Mouse (Mus musculus) hematopoietic stem cell, adult 5-6 weeks (primary cell): ENCODE data around the gene Pdlim4. TPM values are rescaled to one million over a fixed set of nuclear protein-coding genes. Genes with fewer than 3 reads are reported as not detected.

Experiments used
- ATAC-seq, 2 experiments: fragments of 125-278 bp in 1 of 2; replicated peaks in 1 of 2; 2 replicates each; pipeline ENCODE4 v1.8.0; 2016 to 2017; ENCODE audit warnings: inconsistent platforms in 2 of 2, mild to moderate bottlenecking in 2 of 2, moderate number of reproducible peaks in 2 of 2, low read depth in 1 of 2, moderate TSS enrichment in 1 of 2; ENCODE audit not compliant: low FRiP score in 2 of 2, poor library complexity in 2 of 2, severe bottlenecking in 2 of 2, insufficient read depth in 1 of 2, low TSS enrichment in 1 of 2
- total RNA-seq: library from RNA; stranded (forward); fragments of 172-1452, 232-1000 nt; gene quantifications from 2 replicates; pipeline ENCODE4 v1.2.3, GENCODE M21; 2017

Gene Pdlim4
- total RNA-seq, 1 experiment from 2014 or later, result not detected

DNA sequence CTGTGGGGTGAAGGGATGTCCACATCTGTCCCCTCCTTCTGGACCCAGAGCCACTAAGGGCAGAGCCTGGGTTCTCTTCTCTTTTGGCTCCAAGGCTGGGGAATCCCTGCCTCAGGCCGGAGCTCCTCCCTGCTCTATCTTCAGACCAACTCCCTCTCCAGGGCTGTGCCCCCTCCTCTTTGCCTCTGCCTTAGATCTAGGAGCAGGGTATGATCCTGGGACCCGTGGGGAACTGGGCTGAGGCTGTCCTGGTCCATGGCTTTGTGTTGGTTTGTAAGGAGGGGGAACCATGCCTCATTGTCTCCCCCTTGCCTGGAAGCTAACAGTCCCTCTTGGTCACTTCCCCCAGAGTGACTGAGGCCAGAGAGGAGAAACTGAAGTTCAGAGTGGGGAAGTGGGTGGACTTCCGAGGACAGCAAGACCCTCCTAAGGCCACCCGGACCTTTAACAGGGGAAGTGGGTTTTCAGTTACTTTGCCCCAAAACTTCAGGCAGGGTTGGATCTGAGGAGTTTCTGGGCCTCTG, 756 bp downstream of the Pdlim4 start:
- ATAC-seq, result peak in 1 of 2 experiments; percentile 13; a peak in 1 of 4 replicates

DNA sequence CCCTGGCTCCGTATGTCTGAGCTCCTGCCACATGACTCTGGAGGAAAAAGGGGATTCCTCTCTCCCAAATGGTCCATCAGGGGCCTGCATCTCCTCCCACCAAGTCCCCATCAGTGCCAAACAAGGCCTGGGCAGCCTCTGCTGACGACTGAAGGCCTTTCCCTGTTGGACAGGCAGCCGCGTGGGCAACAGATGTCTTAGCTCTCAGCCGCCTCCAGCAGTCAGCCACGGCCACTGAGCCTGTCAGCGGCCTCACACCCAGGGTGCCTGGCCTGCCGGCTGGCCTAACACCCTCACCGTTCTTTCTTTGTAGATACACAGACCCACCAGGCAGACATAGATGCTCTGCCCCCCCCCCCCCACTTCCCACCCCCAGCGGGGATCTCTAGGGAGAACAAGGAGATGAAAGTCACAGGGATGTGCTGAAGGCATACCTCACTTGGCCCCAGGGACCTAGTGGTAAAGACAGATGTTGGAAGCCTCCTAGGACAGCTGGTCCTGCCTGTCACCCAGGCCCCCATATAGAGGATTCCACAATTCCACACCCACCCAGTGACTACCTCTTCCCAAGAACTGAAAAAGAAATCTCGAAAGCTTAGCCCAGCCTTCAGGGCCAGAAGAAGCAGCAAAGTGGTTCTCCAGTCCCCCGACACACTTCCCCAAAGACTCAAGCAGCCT, 1.4 kb downstream of the Pdlim4 start:
- no peak for ATAC-seq

DNA sequence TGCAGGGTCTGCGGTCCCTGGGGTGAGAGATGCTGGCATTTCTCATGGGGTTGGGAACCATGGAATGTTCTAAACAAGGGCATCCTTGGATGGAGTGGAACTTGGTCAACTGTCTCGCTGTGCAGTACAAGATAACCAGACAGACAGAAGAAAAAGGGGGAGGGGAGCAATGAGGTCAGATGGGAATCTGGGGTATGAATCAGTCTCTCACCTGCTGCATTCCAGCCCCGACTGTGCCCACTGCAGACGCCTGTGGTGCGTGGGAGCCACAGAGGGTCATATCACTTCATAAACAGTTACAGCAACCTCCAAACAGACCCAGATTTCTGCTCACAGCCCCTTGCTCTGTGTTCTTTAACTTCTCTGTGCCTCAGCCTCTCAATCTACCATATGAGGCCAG, 2.4 kb downstream of the Pdlim4 start:
- ATAC-seq, result no peak

DNA sequence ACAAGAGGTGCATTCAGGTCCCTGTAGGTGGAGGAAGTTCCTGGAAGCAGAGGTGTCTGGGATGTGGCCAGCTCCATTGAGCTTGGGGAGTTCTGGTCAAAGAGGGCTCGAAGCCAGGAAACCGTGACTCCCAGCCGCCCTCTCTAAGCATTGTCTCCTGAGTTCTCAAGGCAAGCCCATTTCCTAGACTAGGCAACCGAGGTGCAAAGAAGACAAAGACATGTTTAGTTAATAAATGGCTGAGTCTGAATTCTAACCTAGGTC, 3.0 kb downstream of the Pdlim4 start:
- no peak for ATAC-seq

DNA sequence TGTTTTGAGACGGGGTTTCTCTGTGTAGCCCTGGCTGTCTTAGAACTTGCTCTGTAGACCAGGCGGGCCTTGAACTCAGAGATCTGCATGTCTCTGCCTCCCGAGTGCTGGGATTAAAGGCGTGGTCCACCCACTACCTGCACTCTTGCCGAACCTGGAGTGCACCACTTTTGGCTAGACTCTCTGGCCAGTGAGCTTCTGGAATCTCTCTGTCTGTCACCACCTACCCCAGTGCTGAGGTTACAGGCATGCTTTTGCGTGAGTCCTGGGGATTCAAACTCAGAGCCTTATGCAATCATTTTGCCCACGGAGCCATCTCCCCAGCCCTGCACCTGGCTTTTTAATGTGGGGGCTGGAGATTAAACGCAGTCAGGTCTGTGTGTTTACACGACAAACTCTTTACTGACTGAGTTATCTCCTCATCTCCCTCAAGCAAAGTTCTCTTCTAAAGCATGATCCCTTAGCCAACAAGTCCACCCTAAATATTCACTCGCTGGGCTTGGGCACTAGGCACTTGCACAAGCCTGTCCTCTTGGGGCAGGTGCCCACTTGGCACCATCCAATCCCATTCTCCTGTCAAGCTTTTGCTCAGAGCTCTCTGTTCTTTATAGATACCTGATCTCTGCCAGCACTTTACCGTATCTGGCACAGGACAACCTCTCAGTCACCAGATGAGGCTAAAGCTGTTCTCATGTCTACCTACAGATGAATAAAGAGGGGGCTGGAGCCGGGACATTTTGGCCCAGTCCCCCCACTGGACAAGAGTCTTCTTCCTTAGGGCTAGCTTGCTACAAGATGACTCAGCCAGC, 3.5 kb downstream of the Pdlim4 start:
- no peak for ATAC-seq

DNA sequence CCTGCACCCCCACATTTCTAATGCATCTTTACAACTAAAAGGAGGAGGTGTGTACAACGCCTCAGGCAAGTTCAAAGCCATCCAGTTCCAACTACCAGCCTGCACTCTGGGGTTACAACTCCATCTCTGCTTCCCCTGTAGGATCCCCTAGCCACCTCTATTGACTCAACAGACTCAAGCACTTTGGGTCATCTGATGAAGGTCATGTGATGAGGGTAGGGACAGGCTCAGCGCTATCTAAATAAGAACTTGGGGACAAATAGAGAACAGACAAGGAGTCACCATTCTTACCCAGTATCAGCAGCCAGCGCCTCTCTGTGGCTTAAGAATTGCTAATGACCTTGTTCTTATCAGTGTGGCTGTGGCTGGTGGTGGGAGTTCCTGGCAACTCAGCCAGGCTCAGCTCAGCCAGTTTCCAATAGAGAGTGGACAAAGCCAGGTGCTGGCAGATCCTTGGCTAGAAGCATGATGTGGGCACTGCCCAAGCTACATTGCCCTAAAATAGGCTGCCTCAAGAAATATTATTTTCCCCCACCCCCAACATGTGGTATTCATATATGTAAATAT, 4.3 kb downstream of the Pdlim4 start:
- no peak for ATAC-seq

DNA sequence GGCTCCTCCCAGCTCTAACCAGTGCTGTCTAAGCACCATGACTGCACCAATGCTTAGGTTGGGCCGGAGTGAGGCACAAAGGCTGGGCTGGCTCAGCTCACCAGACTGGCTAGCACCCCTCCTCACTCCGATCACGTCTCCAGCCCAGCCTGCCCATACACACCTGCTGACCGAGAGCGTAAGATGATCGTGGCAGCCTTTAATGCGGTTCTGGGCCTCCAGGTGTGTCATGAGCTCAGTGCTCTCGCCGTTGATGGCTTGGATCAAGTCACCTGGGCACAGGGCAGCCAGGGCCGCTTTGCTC, 5.4 kb downstream of the Pdlim4 start:
- ATAC-seq, result no peak

DNA sequence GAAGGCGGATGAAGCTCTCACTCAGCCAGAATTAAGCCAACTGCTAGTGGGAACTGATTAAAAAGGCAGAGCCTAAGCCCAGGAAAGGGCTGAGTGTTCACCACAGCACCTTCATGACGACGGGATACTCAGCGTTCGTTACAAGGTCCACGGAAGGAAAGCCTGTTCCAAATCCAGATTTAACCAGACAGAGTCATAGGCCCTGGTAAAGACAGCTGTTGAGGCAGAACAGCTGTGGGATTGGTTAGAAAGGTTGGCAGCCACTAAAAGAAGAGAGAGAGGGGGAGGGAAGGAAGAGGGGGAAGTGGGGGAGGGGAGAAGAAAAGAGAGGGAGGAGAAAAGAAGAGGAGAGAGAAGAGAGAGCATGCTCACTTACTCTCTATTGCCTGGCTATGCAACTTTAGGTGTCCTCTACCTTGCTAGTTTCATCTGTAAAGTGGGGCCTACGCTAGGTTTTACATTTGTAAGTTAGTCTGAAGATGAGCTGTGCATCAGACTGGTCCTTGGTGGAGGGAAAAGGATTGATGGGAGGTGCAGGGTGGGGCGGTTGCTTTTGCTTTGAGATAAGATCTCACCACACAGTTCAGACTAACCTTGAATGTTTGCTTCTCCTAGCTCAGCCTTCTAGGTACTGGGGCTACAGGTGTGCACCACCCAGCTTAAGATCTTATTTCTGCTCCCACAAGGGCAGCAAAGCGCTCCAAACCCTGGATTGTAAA, 5.9 kb downstream of the Pdlim4 start:
- ATAC-seq, result no peak

DNA sequence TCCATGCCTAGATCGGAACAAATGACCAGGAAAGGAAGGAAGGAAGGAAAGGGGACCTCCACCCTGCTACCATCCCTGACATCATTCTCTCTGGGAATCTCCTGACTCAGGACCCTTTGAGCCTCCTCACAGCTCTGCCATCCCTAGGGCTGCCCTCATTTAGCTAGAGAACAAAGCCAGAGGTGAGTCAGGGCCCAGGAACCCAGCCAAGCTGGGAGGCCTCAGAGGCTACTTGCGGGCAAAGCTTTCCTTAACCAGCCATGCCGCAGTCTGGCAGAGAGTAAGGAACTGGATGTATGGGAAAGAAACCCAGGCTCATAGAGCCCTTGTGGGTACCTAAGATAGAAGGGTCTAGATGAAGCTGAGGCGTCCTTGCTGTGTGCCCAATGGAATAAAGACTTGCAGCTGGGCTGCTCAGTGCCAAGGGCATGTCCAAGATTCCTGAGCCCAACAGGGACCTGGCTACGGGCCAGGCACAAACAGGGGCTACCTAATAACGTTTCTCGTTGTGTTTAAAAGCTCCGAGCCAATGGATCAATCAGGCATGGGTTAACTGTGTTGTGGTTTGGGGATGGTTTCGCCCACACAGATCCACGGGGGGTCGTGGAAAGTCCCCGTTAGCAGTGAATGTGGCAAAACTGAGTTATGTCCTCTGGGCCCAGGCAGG, 6.6 kb downstream of the Pdlim4 start:
- no peak for ATAC-seq

DNA sequence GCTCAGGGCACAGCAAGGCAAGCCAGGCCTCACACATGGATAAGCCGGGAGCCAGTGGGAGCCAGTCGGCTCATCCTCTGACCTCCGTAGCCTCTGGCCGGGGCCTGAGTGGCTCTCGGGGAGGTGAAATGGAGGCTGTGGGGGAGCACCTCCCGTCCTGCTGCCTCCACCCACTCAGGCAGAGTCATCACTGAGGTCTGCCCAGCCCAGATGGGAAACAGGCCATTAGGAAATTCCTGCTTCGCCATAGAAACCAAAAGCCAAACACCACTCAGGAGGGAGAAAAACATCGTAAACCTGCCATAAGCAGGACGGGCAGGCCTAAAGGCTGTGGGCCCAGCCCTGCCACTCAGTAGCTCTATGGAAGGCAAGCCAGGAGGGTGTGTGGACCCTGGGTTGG, 8.5 kb downstream of the Pdlim4 start:
- no peak for ATAC-seq

DNA sequence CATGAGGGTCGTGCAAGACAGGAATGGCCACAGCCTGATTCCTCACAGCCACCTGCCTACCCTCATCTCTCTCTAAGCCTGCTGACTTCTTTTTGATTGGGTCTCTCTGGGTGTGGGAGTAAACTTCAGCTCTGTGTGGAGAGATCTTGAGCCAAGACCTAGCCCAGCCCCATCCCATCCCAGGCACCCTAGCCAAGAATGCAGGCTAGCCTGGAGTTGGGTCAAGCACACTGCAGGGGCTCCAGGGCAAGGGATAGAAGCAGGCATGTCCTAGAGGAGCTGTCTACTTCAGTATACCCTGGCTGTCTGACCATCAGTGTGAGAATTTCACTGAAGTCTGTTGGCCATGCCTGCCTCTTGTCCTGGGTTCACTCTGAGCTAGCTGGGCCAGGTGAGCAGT, 9.3 kb downstream of the Pdlim4 start:
- ATAC-seq, result no peak

DNA sequence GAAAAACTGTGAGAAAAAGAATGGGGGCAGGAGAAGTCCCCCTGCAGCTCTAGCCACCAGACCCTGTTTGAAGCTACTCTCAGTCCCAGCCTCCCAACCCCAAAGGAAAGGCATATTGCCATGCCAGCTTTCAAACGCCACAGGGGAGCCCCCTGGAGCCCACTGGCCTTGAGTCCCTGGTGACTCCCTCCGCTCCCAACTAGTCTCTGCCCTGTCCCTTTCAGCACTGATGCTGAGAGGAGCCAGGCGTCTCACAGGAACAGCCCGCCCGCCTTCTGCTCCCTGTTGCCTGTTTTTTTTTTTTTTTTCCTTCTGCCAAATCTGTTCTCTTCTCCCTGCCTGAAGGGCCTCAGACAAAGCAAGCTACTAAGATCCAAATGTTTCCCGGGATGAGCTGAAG, 10.2 kb downstream of the Pdlim4 start:
- ATAC-seq, result no peak

DNA sequence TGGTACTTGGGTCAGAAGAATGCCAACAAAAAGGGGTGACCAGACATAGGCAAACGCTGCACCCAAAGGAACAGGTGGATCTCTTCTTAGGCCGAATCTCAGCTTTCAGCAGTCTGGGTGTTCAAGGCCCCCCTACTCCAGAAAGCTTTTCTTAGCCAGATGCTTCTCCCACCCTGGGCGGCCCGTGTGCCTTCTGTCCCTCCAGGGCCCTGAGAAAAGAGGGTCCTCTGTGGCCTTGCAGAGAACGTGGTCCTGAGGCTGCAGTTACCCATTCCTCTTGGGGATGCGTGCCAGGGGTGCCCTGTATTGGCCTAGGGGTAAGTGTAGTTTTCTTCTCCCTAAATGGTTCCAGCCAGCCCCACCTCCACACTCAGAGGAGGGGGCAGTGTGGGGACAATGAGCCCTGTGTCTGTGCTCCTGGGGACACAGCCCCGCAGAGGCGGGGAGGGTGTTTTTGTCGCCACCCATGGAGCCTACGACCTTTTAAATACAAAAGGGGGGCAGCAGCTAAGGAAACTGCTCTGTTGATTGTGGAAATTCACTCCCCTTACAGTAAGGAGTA, 10.7 kb downstream of the Pdlim4 start:
- no peak for ATAC-seq

DNA sequence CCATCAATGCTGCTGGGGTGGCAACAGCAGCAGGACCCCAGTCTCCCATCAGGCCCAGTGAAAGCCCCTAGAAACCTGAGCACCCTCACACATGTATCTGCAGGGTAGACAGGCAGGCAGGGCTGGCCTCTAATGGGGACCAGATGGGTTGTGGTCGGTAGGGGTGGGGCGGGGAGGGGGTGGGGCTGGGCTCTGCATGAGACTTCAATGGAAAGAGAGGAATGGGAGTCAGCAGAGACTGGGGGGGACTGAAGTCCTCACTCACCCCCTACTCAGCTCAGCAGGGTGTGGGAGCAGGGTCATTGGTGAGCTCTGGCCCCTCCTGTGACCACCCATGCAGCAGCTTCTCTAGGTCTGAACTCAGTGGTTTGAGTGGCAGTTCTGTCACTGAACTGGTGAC, 11.4 kb downstream of the Pdlim4 start:
- no peak for ATAC-seq

DNA sequence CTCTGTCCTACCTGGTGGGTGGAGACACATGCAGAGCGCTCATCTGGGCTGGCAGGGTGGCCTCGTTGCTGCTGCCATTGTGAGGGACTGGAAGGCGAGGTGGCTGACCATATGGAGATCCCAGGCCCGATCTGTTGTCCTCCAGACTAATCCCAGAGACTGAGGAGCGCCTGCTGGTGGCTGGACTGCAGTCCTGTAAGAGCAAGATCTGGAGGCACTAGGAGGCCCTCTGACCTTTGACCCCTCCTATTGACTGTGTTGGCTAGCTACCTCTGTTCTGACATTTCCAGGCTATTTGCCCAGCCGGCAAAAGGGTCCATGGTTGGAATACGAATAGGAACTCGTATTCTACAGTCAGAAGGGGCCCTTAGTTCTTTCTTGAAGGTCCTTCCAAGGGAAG, 12.7 kb downstream of the Pdlim4 start:
- ATAC-seq, result no peak

DNA sequence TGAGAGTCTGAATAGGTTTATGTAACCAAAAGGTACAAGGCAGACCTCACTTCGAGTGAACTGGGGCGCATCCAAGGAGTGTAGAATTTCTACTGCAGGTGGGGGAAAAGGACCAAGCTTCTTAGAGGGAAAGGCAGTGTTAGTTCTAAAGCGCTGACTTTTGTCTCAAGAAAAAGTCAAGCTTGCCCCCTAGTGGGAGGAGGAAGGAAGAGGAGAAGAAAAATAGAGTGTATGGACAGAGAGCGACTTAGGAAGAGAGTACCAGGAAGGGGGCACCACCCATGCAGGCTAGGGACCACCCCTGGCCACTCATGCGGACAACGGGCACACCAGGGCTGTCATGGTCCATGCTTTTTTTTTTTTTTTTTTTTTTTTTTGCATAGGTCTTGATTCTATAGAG, 14.6 kb downstream of the Pdlim4 start:
- peak; percentile 30 to 67; a peak in 2 of 4 replicates for ATAC-seq

DNA sequence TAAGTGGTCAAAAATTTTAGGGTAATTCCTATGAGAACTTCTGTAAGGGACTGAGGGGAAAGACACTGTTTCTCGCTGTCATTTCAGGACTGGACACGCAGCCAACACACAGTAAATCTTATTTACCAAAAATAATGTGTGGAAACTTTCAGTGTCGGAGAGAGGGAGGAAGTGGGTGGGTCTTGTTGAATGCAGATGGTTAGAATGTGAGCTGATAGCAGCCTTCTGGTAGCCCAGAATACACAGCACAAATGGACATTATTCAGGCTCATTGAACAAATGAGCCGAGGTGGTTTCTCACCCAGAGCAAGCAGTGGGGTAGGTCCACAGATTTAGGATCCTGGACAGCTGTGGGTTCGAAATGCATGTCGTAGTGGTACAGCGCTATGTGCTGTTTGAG, 15.7 kb downstream of the Pdlim4 start:
- no peak for ATAC-seq
